Mouse (Mus musculus) olfactory bulb, adult 2 months (tissue): Measurements from ENCODE around the gene Mapt.

Experiments
- CTCF ChIP-seq: fragments of 200-500 bp; IDR thresholded peaks from 2 replicates; pipeline ENCODE4 v1.5.1; 2012; ENCODE audit warnings: low read depth, mild to moderate bottlenecking, low read length, moderate library complexity; ENCODE audit not compliant: insufficient read depth
- POLR2A ChIP-seq: fragments of 200-500 bp; IDR thresholded peaks from 2 replicates; pipeline ENCODE4 v1.6.1; 2012; ENCODE audit warnings: mild to moderate bottlenecking, low read depth, low read length, moderate library complexity; ENCODE audit not compliant: insufficient read depth

GRCm38 (mm10) chr11:104303088-104303960 is 72.1 kb downstream of the Mapt start:
- TF ChIP-seq CTCF = no peak
- no peak for TF ChIP-seq POLR2A
